Mouse (Mus musculus): ENCODE results near the gene Stk32c. TPM values are rescaled to one million over a fixed set of nuclear protein-coding genes. Genes with fewer than 3 reads are reported as not detected.

Stk32c gene
- polyA plus RNA-seq, 1 experiment from 2014 or later, result 0.16 TPM

- no peak overlapping the region for H3K4me2 ChIP-seq
- TF ChIP-seq CTCF (IDR thresholded peaks at IDR 0.05; ENCODE audit: low read depth), result no peak
- no peak overlapping the region for H3K4me3 ChIP-seq (ENCODE audit: low read depth, low read length)
- peaks cover 14% of the 10 kb centered on the region; the same call in 1 of the 2 replicates for H3K4me1 ChIP-seq (ENCODE audit: insufficient read depth)
- no peaks in the 10 kb centered on the region for H3K27me3 ChIP-seq (ENCODE audit: insufficient read depth, low read length)
- no peaks in the 10 kb centered on the region for H3K9me3 ChIP-seq (ENCODE audit: low read depth, low read length)
- H3K27ac ChIP-seq (ENCODE audit: low read depth), result no peak overlapping the region
- no peaks in the 10 kb centered on the region for H3K36me3 ChIP-seq (ENCODE audit: insufficient read depth)
- DNase-seq, result peak; percentile 51
- peak; percentile 69; the same call in 1 of the 2 replicates for ATAC-seq (ENCODE audit: insufficient read depth)
- H3K9ac ChIP-seq, result no peak overlapping the region
- WGBS, result 33% methylated on average over 2 of the region's 2 CpGs
These were observed 7.2 kb upstream of the Stk32c start for GRCm38 (mm10) chr7:139220303-139220702.

- H3K27ac ChIP-seq (ENCODE audit: low read depth), result 0 out of 2 replicates have a peak overlapping the region, but pooled peaks have one; percentile 18
These were observed 6.4 kb upstream of the Stk32c start for GRCm38 (mm10) chr7:139219486-139219885.

GRCm38 (mm10) chr7:139218641-139219415 is 5.7 kb upstream of the Stk32c start:
- WGBS, result 44% methylated on average over 6 of the region's 6 CpGs
- no peak for ATAC-seq (ENCODE audit: insufficient read depth)
- DNase-seq, result peak; percentile 63
- H3K4me2 ChIP-seq, result no peak overlapping the region
- H3K27ac ChIP-seq (ENCODE audit: low read depth), result 0 out of 2 replicates have a peak overlapping the region, but pooled peaks have one; percentile 18
- no peak for TF ChIP-seq CTCF (IDR thresholded peaks at IDR 0.05; ENCODE audit: low read depth)
- H3K9me3 ChIP-seq (ENCODE audit: low read depth, low read length), result no peaks in the 10 kb centered on the region
- peaks cover 14% of the 10 kb centered on the region; the same call in 1 of the 2 replicates for H3K4me1 ChIP-seq (ENCODE audit: insufficient read depth)
- H3K36me3 ChIP-seq (ENCODE audit: insufficient read depth), result no peaks in the 10 kb centered on the region
- H3K4me3 ChIP-seq (ENCODE audit: low read depth, low read length), result no peak overlapping the region
- H3K9ac ChIP-seq, result no peak overlapping the region
- H3K27me3 ChIP-seq (ENCODE audit: insufficient read depth, low read length), result no peaks in the 10 kb centered on the region

More at GRCm38 (mm10) chr7:139219486-139219885, 6.4 kb upstream of the Stk32c start:
- TF ChIP-seq CTCF (IDR thresholded peaks at IDR 0.05; ENCODE audit: low read depth), result no peak
- Histone ChIP-seq H3K4me2 (no peak overlapping the region), H3K4me3 (ENCODE audit: low read depth, low read length) (no peak overlapping the region), H3K4me1 (ENCODE audit: insufficient read depth) (peaks cover 14% of the 10 kb centered on the region; the same call in 1 of the 2 replicates), H3K27me3 (ENCODE audit: insufficient read depth, low read length) (no peaks in the 10 kb centered on the region), H3K9me3 (ENCODE audit: low read depth, low read length) (no peaks in the 10 kb centered on the region), H3K9ac (no peak overlapping the region), H3K36me3 (ENCODE audit: insufficient read depth) (no peaks in the 10 kb centered on the region)
- no peak for DNase-seq
- WGBS, result 75% methylated on average over 5 of the region's 5 CpGs
- ATAC-seq (ENCODE audit: insufficient read depth), result no peak

GRCm38 (mm10) chr7:139217046-139217445 is 3.9 kb upstream of the Stk32c start:
- no peak overlapping the region for H3K4me2 ChIP-seq
- H3K4me1 ChIP-seq (ENCODE audit: insufficient read depth), result peaks cover 17% of the 10 kb centered on the region; the same call in 1 of the 2 replicates
- no peaks in the 10 kb centered on the region for H3K9me3 ChIP-seq (ENCODE audit: low read depth, low read length)
- 77% methylated on average over 7 of the region's 7 CpGs for WGBS
- no peak for TF ChIP-seq CTCF (IDR thresholded peaks at IDR 0.05; ENCODE audit: low read depth)
- H3K27me3 ChIP-seq (ENCODE audit: insufficient read depth, low read length), result no peaks in the 10 kb centered on the region
- no peak overlapping the region for H3K9ac ChIP-seq
- no peaks in the 10 kb centered on the region for H3K36me3 ChIP-seq (ENCODE audit: insufficient read depth)
- no peak for DNase-seq
- no peak for ATAC-seq (ENCODE audit: insufficient read depth)
- no peak overlapping the region for H3K27ac ChIP-seq (ENCODE audit: low read depth)
- H3K4me3 ChIP-seq (ENCODE audit: low read depth, low read length), result no peak overlapping the region

GRCm38 (mm10) chr7:139216464-139216863 is 3.4 kb upstream of the Stk32c start:
- no peak for TF ChIP-seq CTCF (IDR thresholded peaks at IDR 0.05; ENCODE audit: low read depth)
- peaks cover 17% of the 10 kb centered on the region; the same call in 1 of the 2 replicates for H3K4me1 ChIP-seq (ENCODE audit: insufficient read depth)
- ATAC-seq (ENCODE audit: insufficient read depth) (no peak), DNase-seq (no peak)
- no peak overlapping the region for H3K9ac ChIP-seq
- no peaks in the 10 kb centered on the region for H3K27me3 ChIP-seq (ENCODE audit: insufficient read depth, low read length)
- 87% methylated on average over 9 of the region's 9 CpGs for WGBS
- H3K4me2 ChIP-seq, result no peak overlapping the region
- no peaks in the 10 kb centered on the region for H3K9me3 ChIP-seq (ENCODE audit: low read depth, low read length)
- no peaks in the 10 kb centered on the region for H3K36me3 ChIP-seq (ENCODE audit: insufficient read depth)
- H3K27ac ChIP-seq (ENCODE audit: low read depth), result no peak overlapping the region
- H3K4me3 ChIP-seq (ENCODE audit: low read depth, low read length), result no peak overlapping the region

GRCm38 (mm10) chr7:139215946-139216345 is 2.8 kb upstream of the Stk32c start:
- no peak for DNase-seq

GRCm38 (mm10) chr7:139215516-139215915 is 2.4 kb upstream of the Stk32c start:
- no peak overlapping the region for H3K4me2 ChIP-seq
- TF ChIP-seq CTCF (IDR thresholded peaks at IDR 0.05; ENCODE audit: low read depth), result no peak
- H3K9ac ChIP-seq, result no peak overlapping the region
- DNase-seq (no peak), ATAC-seq (ENCODE audit: insufficient read depth) (no peak)
- peaks cover 17% of the 10 kb centered on the region; the same call in 1 of the 2 replicates for H3K4me1 ChIP-seq (ENCODE audit: insufficient read depth)
- 45% methylated on average over 1 of the region's 1 CpGs for WGBS
- no peak overlapping the region for H3K27ac ChIP-seq (ENCODE audit: low read depth)
- no peaks in the 10 kb centered on the region for H3K27me3 ChIP-seq (ENCODE audit: insufficient read depth, low read length)
- no peak overlapping the region for H3K4me3 ChIP-seq (ENCODE audit: low read depth, low read length)
- no peaks in the 10 kb centered on the region for H3K36me3 ChIP-seq (ENCODE audit: insufficient read depth)
- no peaks in the 10 kb centered on the region for H3K9me3 ChIP-seq (ENCODE audit: low read depth, low read length)

More at GRCm38 (mm10) chr7:139215946-139216345, 2.8 kb upstream of the Stk32c start:
- Histone ChIP-seq H3K27ac (ENCODE audit: low read depth) (no peak overlapping the region), H3K4me3 (ENCODE audit: low read depth, low read length) (no peak overlapping the region), H3K9ac (no peak overlapping the region), H3K27me3 (ENCODE audit: insufficient read depth, low read length) (no peaks in the 10 kb centered on the region), H3K4me1 (ENCODE audit: insufficient read depth) (peaks cover 17% of the 10 kb centered on the region; the same call in 1 of the 2 replicates), H3K4me2 (no peak overlapping the region), H3K9me3 (ENCODE audit: low read depth, low read length) (no peaks in the 10 kb centered on the region), H3K36me3 (ENCODE audit: insufficient read depth) (no peaks in the 10 kb centered on the region)
- TF ChIP-seq CTCF (IDR thresholded peaks at IDR 0.05; ENCODE audit: low read depth), result no peak
- 82% methylated on average over 7 of the region's 7 CpGs for WGBS
- no peak for ATAC-seq (ENCODE audit: insufficient read depth)

Measured in lung, embryonic 14.5 days (tissue).